7 mouse cellular contexts compared by ENCODE assay signal in the genomic region with DNA sequence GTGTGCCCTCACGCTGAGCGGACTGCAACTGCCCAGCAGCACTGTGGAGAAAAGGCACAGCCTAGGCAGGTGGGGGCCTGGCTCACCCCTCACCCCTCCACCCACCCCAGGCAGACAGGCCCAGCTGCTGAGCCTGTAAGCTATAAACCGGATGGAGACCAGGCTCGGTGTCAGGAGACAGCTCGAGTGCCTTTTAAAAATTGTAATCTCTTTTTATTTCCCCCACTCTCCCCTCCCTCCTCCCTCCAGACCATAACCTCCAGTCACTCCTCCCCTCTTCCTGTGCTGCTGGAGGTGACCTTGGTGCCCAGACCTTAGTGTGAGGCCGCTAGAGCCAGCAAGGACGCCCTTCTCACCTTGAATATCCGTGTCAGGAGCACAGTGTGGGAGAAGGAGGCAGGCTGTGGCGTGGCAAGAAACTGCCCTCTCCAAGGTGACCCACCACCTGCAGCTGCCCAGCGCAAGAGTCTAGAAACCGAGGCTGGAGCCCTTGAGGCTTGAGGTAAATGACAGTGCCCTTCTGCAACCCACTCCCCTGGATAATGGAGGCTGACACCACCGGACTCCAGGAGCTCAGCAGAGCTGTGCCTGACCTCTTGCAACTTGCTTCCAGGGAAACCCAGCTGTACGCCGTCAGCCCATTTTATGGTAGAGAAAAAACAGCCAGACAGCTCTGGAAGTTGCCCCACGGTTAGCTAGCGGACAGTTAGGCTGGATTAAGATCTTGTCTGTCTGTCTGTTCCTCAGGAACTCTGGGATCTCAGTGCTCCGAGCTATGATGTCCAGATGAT. TPM values are rescaled to one million over a fixed set of nuclear protein-coding genes. Genes with fewer than 3 reads are reported as not detected.
DNase-seq lines count a peak whose midpoint lies in the region; ATAC-seq lines count a peak whose summit lies in the region.

No protein-coding gene starts in this region.

- H3K27ac ChIP-seq in midbrain, embryonic 14.5 days (replicated peaks; ENCODE audit: low read depth, low read length), result 0 out of 2 replicates have a peak overlapping the region, but pooled peaks have one; percentile 5
- no peak overlapping the region for H3K27ac ChIP-seq in midbrain, embryonic 16.5 days (ENCODE audit: low read length)
- peak overlapping the region; percentile 84 for H3K27ac ChIP-seq in kidney, embryonic 15.5 days
- peak overlapping the region; percentile 17; the same call in 1 of the 2 replicates for H3K27ac ChIP-seq in stomach, embryonic 16.5 days (ENCODE audit: low read length)

- DNase-seq in midbrain, embryonic 14.5 days, result no peak
- DNase-seq in forelimb bud, embryonic 11.5 days (ENCODE audit: low read depth, low spot score), result peak; percentile 60
- no peak for DNase-seq in gastrocnemius, adult 18-20 months (ENCODE audit: low spot score)
- DNase-seq in cerebellum, adult 9-10 months, result no peak

- H3K27me3 ChIP-seq in midbrain, embryonic 14.5 days (ENCODE audit: control insufficient read depth, insufficient read depth, low read length), result no peaks in the 10 kb centered on the region
- H3K27me3 ChIP-seq in midbrain, embryonic 16.5 days (ENCODE audit: control insufficient read depth, insufficient read depth, low read depth, low read length), result no peaks in the 10 kb centered on the region
- H3K27me3 ChIP-seq in kidney, embryonic 15.5 days, result no peaks in the 10 kb centered on the region
- no peaks in the 10 kb centered on the region for H3K27me3 ChIP-seq in stomach, embryonic 16.5 days (ENCODE audit: control insufficient read depth, insufficient read depth, low read length)

- ATAC-seq in midbrain, embryonic 14.5 days (ENCODE audit: low FRiP score, low TSS enrichment), result no peak
- ATAC-seq in midbrain, embryonic 16.5 days, result no peak
- ATAC-seq in kidney, embryonic 15.5 days (replicated peaks; ENCODE audit: low FRiP score), result peak; percentile 79
- peak; percentile 57 for ATAC-seq in stomach, embryonic 16.5 days (ENCODE audit: insufficient read depth, low FRiP score)

- H3K4me1 ChIP-seq in midbrain, embryonic 14.5 days (ENCODE audit: control insufficient read depth, insufficient read depth, low read length), result peaks cover 3% of the 10 kb centered on the region
- peaks cover 1% of the 10 kb centered on the region for H3K4me1 ChIP-seq in midbrain, embryonic 16.5 days (ENCODE audit: control insufficient read depth, insufficient read depth, low read length)
- peaks cover 74% of the 10 kb centered on the region for H3K4me1 ChIP-seq in kidney, embryonic 15.5 days
- H3K4me1 ChIP-seq in stomach, embryonic 16.5 days (ENCODE audit: control insufficient read depth, insufficient read depth, low read length), result peaks cover 16% of the 10 kb centered on the region

- no peaks in the 10 kb centered on the region for H3K36me3 ChIP-seq in midbrain, embryonic 14.5 days (ENCODE audit: control insufficient read depth, insufficient read depth, low read length)
- no peaks in the 10 kb centered on the region for H3K36me3 ChIP-seq in midbrain, embryonic 16.5 days (ENCODE audit: control insufficient read depth, insufficient read depth, low read length)
- H3K36me3 ChIP-seq in kidney, embryonic 15.5 days, result no peaks in the 10 kb centered on the region
- H3K36me3 ChIP-seq in stomach, embryonic 16.5 days (ENCODE audit: control insufficient read depth, insufficient read depth, low read length), result no peaks in the 10 kb centered on the region

- no peak overlapping the region for H3K4me3 ChIP-seq in midbrain, embryonic 14.5 days (replicated peaks; ENCODE audit: low read depth, low read length)
- H3K4me3 ChIP-seq in midbrain, embryonic 16.5 days (ENCODE audit: low read depth, low read length), result no peak overlapping the region
- no peak overlapping the region for H3K4me3 ChIP-seq in kidney, embryonic 15.5 days (replicated peaks)
- H3K4me3 ChIP-seq in stomach, embryonic 16.5 days (replicated peaks; ENCODE audit: low read length), result no peak overlapping the region

- H3K9ac ChIP-seq in midbrain, embryonic 14.5 days (replicated peaks; ENCODE audit: low read length), result no peak overlapping the region
- H3K9ac ChIP-seq in midbrain, embryonic 16.5 days (ENCODE audit: low read depth, low read length), result no peak overlapping the region
- H3K9ac ChIP-seq in kidney, embryonic 15.5 days, result 0 out of 2 replicates have a peak overlapping the region, but pooled peaks have one; percentile 2
- peak overlapping the region; percentile 40 for H3K9ac ChIP-seq in stomach, embryonic 16.5 days (ENCODE audit: low read length)

- WGBS in midbrain, embryonic 14.5 days, result 63% methylated on average over 17 of the region's 17 CpGs
- 63% methylated on average over 17 of the region's 17 CpGs for WGBS in midbrain, embryonic 16.5 days
- 21% methylated on average over 17 of the region's 17 CpGs for WGBS in kidney, embryonic 15.5 days
- 34% methylated on average over 17 of the region's 17 CpGs for WGBS in stomach, embryonic 16.5 days

- H3K4me2 ChIP-seq in midbrain, embryonic 14.5 days (ENCODE audit: low read length), result no peak overlapping the region
- no peak overlapping the region for H3K4me2 ChIP-seq in midbrain, embryonic 16.5 days (ENCODE audit: low read length)
- peak overlapping the region; percentile 40 for H3K4me2 ChIP-seq in kidney, embryonic 15.5 days
- H3K4me2 ChIP-seq in stomach, embryonic 16.5 days (ENCODE audit: low read depth, low read length), result no peak overlapping the region

- H3K9me3 ChIP-seq in midbrain, embryonic 14.5 days (ENCODE audit: control insufficient read depth, low read length), result no peaks in the 10 kb centered on the region
- H3K9me3 ChIP-seq in midbrain, embryonic 16.5 days (replicated peaks; ENCODE audit: control insufficient read depth, low read length, poor library complexity, severe bottlenecking), result no peaks in the 10 kb centered on the region
- no peaks in the 10 kb centered on the region for H3K9me3 ChIP-seq in kidney, embryonic 15.5 days (replicated peaks)
- H3K9me3 ChIP-seq in stomach, embryonic 16.5 days (replicated peaks; ENCODE audit: control insufficient read depth, low read length), result no peaks in the 10 kb centered on the region

RNA-seq across cellular contexts. Expression of a gene that starts 13.5 kb away (rescaled TPM):
- polyA plus RNA-seq in midbrain, embryonic 14.5 days (2014; fragmentation: Nextera tagmentation; extraction: Ambion mirVana), result 88.3 and 119 TPM in 2 replicates
- polyA plus RNA-seq in midbrain, embryonic 16.5 days (2015; fragmentation: Nextera tagmentation; extraction: Ambion mirVana), result 118 TPM in 2 replicates
- polyA plus RNA-seq in kidney, embryonic 15.5 days (2015; fragmentation: Nextera tagmentation; extraction: Ambion mirVana), result 109 and 115 TPM in 2 replicates
- polyA plus RNA-seq in stomach, embryonic 16.5 days (2015; fragmentation: Nextera tagmentation; extraction: Ambion mirVana), result 95.9 and 99.2 TPM in 2 replicates
- total RNA-seq in gastrocnemius, adult 18-20 months (2021), result 10 to 100 TPM; 39.0 to 48.2 TPM

Comparison
In these comparisons a context has a peak if more than half of its experiments do, and no peak if none do; other contexts are left out.
1. ATAC-seq: peak in kidney, embryonic 15.5 days (single experiment) and stomach, embryonic 16.5 days (single experiment); none in midbrain, embryonic 14.5 days (single experiment) and midbrain, embryonic 16.5 days (single experiment).
2. H3K9ac ChIP-seq: peak in kidney, embryonic 15.5 days (single experiment) and stomach, embryonic 16.5 days (single experiment); none in midbrain, embryonic 14.5 days (single experiment) and midbrain, embryonic 16.5 days (single experiment).